Mouse (Mus musculus) limb, embryonic 14.5 days (tissue): ENCODE results near the gene Wdr95. TPM values are rescaled to one million over a fixed set of nuclear protein-coding genes. Genes with fewer than 3 reads are reported as not detected.
A peak's percentile ranks its signal among the peaks of the same experiment; 100 is the strongest.

Source experiments
- ATAC-seq: fragments of 200-750 bp; cut with Nextera tagmentation; 2 replicates; pipeline ENCODE4 v1.8.0; 2017; ENCODE audit warnings: low read depth, moderate number of reproducible peaks, moderate TSS enrichment; ENCODE audit not compliant: low FRiP score
- DNase-seq: peaks from one replicate; pipeline ENCODE4 v3.0.0-alpha.2; 2015; ENCODE audit warnings: low spot score
- H3K27ac ChIP-seq: fragments of 300-500 bp; sonication (generic); replicated peaks from 2 replicates; pipeline ENCODE4 v1.5.1; 2014; ENCODE audit warnings: low read depth, mild to moderate bottlenecking, low read length, moderate library complexity, mixed read lengths
- H3K27me3 ChIP-seq: fragments of 300-500 bp; sonication (generic); 2 replicates; pipeline ENCODE4 v1.6.1; 2014; ENCODE audit warnings: low read length, mixed read lengths; ENCODE audit not compliant: control insufficient read depth, insufficient read depth
- H3K36me3 ChIP-seq: fragments of 300-500 bp; sonication (generic); 2 replicates; pipeline ENCODE4 v1.6.1; 2014; ENCODE audit warnings: mild to moderate bottlenecking, low read length, moderate library complexity, mixed read lengths; ENCODE audit not compliant: control insufficient read depth, insufficient read depth
- H3K4me1 ChIP-seq: fragments of 300-500 bp; sonication (generic); 2 replicates; pipeline ENCODE4 v1.6.1; 2014; ENCODE audit warnings: antibody characterized with exemption, low read length, mixed read lengths; ENCODE audit not compliant: control insufficient read depth, insufficient read depth
- H3K4me2 ChIP-seq: fragments of 300-500 bp; sonication (generic); replicated peaks from 2 replicates; pipeline ENCODE4 v1.6.1; 2014; ENCODE audit warnings: low read depth, mild to moderate bottlenecking, low read length, moderate library complexity; ENCODE audit not compliant: severe bottlenecking
- H3K4me3 ChIP-seq: fragments of 300-500 bp; sonication (generic); replicated peaks from 2 replicates; pipeline ENCODE4 v1.5.1; 2014; ENCODE audit warnings: low read length
- H3K9ac ChIP-seq: fragments of 300-500 bp; sonication (generic); 2 replicates; pipeline ENCODE4 v1.6.1; 2014; ENCODE audit warnings: mild to moderate bottlenecking, low read depth, low read length, moderate library complexity; ENCODE audit not compliant: severe bottlenecking
- H3K9me3 ChIP-seq: fragments of 300-500 bp; sonication (generic); 2 replicates; pipeline ENCODE4 v1.6.1; 2016; ENCODE audit warnings: low read length; ENCODE audit not compliant: control insufficient read depth
- POLR2A ChIP-seq: fragments of 200-500 bp; IDR thresholded peaks from 2 replicates; pipeline ENCODE4 v1.8.0; 2012; ENCODE audit warnings: inconsistent platforms, mild to moderate bottlenecking, moderate library complexity, borderline replicate concordance; ENCODE audit not compliant: insufficient read depth, insufficient read length; ENCODE audit errors: extremely low read depth
- WGBS: fragments of 180-500 bp; shearing (Covaris S2); extraction: QIAGEN DNeasy Blood & Tissue Kit; methylation state at CpG from one replicate; pipeline ENCODE4 v1.1.7; 2014; 5-methylcytosine and 5-hydroxymethylcytosine counted together
- polyA plus RNA-seq, 2 experiments: library from polyadenylated mRNA; depleted of rRNA in 1 of 2; stranded (reverse) in 1 of 2; unstranded in 1 of 2; fragments of >200 nt; fragmentation: Nextera tagmentation in 1 of 2; extraction: Ambion mirVana in 1 of 2; gene quantifications; 2 replicates each; pipeline versions ENCODE4 v1.2.1 to v1.2.3; 2012 to 2014

Wdr95 gene
- polyA plus RNA-seq, 2 experiments: 0.07 to 0.18 TPM

- ATAC-seq: no peak
- peak; percentile 34 for DNase-seq
- H3K4me2 ChIP-seq: peak overlapping the region; percentile 47
- WGBS: 42% methylated on average over 8 of the region's 8 CpGs
- H3K9me3 ChIP-seq: no peaks in the 10 kb centered on the region
- no peak overlapping the region for H3K9ac ChIP-seq
- H3K4me3 ChIP-seq: no peak overlapping the region
- H3K27me3 ChIP-seq: no peaks in the 10 kb centered on the region
- no peaks in the 10 kb centered on the region for H3K36me3 ChIP-seq
- no peak for TF ChIP-seq POLR2A
- peaks cover 17% of the 10 kb centered on the region for H3K4me1 ChIP-seq
- H3K27ac ChIP-seq: no peak overlapping the region; the same call in 1 of the 2 replicates
These were observed 10.1 kb downstream of the Wdr95 start for GRCm38 (mm10) chr5:149538531-149538930.

DNA sequence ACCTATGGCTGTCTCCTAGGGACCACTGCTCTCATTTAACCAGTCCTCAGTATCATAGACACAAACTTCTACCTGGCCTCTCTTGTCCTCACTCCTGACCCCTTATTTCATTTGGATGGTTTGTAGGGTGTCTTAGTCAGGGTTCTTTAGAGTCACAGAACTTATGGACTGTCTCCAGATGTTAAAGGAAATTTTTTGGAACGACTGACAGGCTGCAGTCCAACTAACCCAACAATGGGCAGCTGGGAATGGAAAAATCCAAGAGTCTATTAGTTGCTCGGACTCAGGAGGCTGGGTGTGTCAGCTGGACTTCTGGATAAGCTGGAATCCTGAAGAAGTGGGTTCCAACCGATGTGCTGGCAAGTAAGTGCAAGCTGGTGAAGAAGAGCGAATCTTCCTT lies 10.6 kb downstream of the Wdr95 start:
- H3K36me3 ChIP-seq: no peaks in the 10 kb centered on the region
- no peak for DNase-seq
- no peak overlapping the region for H3K4me3 ChIP-seq
- H3K4me2 ChIP-seq: no peak overlapping the region
- no peak for TF ChIP-seq POLR2A
- no peak overlapping the region for H3K27ac ChIP-seq
- no peaks in the 10 kb centered on the region for H3K27me3 ChIP-seq
- no peak overlapping the region for H3K9ac ChIP-seq
- peaks cover 17% of the 10 kb centered on the region for H3K4me1 ChIP-seq
- 56% methylated on average over 4 of the region's 4 CpGs for WGBS
- no peak for ATAC-seq
- H3K9me3 ChIP-seq: no peaks in the 10 kb centered on the region

GRCm38 (mm10) chr5:149551179-149551578 lies 22.7 kb downstream of the Wdr95 start:
- Histone ChIP-seq H3K9me3 (no peaks in the 10 kb centered on the region), H3K27me3 (no peaks in the 10 kb centered on the region), H3K27ac (no peak overlapping the region), H3K9ac (no peak overlapping the region), H3K4me1 (no peaks in the 10 kb centered on the region), H3K4me2 (no peak overlapping the region), H3K36me3 (no peaks in the 10 kb centered on the region), H3K4me3 (no peak overlapping the region)
- WGBS: 55% methylated on average over 8 of the region's 10 CpGs
- ATAC-seq: no peak
- no peak for TF ChIP-seq POLR2A
- no peak for DNase-seq

- 44% methylated on average over 9 of the region's 9 CpGs for WGBS
- no peaks in the 10 kb centered on the region for H3K27me3 ChIP-seq
- ATAC-seq (no peak), DNase-seq (no peak)
- no peak overlapping the region for H3K4me3 ChIP-seq
- no peaks in the 10 kb centered on the region for H3K9me3 ChIP-seq
- TF ChIP-seq POLR2A: no peak
- H3K36me3 ChIP-seq: no peaks in the 10 kb centered on the region
- no peaks in the 10 kb centered on the region for H3K4me1 ChIP-seq
- H3K9ac ChIP-seq: no peak overlapping the region
- no peak overlapping the region for H3K4me2 ChIP-seq
- H3K27ac ChIP-seq: no peak overlapping the region
These were observed 24.3 kb downstream of the Wdr95 start for GRCm38 (mm10) chr5:149552742-149553141.

- Histone ChIP-seq H3K9ac (no peak overlapping the region), H3K36me3 (no peaks in the 10 kb centered on the region), H3K9me3 (no peaks in the 10 kb centered on the region), H3K4me1 (no peaks in the 10 kb centered on the region), H3K27ac (no peak overlapping the region), H3K4me3 (no peak overlapping the region), H3K4me2 (no peak overlapping the region), H3K27me3 (no peaks in the 10 kb centered on the region)
- DNase-seq (no peak), ATAC-seq (no peak)
- WGBS: 96% methylated on average over 11 of the region's 11 CpGs
- TF ChIP-seq POLR2A: no peak
These were observed 24.9 kb downstream of the Wdr95 start for GRCm38 (mm10) chr5:149553373-149553772.

- ATAC-seq: no peak
- DNase-seq: no peak
These were observed 25.9 kb downstream of the Wdr95 start for GRCm38 (mm10) chr5:149554397-149554796.

More at GRCm38 (mm10) chr5:149554397-149554796, 25.9 kb downstream of the Wdr95 start:
- WGBS: 72% methylated on average over 8 of the region's 8 CpGs
- no peak overlapping the region for H3K4me3 ChIP-seq
- H3K9me3 ChIP-seq: no peaks in the 10 kb centered on the region
- no peaks in the 10 kb centered on the region for H3K4me1 ChIP-seq
- no peaks in the 10 kb centered on the region for H3K36me3 ChIP-seq
- H3K27me3 ChIP-seq: no peaks in the 10 kb centered on the region
- H3K27ac ChIP-seq: no peak overlapping the region
- H3K9ac ChIP-seq: no peak overlapping the region
- TF ChIP-seq POLR2A: no peak
- H3K4me2 ChIP-seq: no peak overlapping the region
